Mouse (Mus musculus): Measurements from ENCODE around the gene Hp1bp3. TPM values are rescaled to one million over a fixed set of nuclear protein-coding genes. Genes with fewer than 3 reads are reported as not detected.

The Hp1bp3 gene
- polyA plus RNA-seq, 1 experiment = 17.1 TPM

DNA sequence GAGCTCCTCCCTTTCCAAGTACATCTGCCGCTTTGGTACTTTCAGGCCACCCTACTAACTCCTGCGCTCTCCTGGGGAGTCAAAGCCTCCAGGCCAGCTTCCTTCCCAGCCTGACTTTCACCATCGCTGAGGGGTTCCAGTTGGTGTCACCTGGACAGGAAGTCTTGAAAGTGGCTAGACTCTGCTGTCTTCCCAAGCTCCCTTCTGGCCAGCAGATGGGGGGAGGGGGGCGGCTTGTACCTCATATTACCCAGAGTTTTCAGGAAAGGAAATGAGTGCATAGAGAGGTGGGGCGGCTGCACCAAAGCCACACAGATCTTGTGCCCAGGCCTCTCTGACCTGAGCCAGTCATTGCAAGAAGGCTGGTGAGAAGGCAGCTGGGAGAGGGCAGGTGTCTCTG, 36.1 kb downstream of the Hp1bp3 start:
- no peaks in the 10 kb centered on the region for H3K27me3 ChIP-seq (ENCODE audit: control insufficient read depth, insufficient read depth, low read length)
- no peaks in the 10 kb centered on the region for H3K36me3 ChIP-seq (ENCODE audit: control insufficient read depth, insufficient read depth, low read length)
- peaks cover 28% of the 10 kb centered on the region for H3K4me1 ChIP-seq (ENCODE audit: control insufficient read depth, insufficient read depth, low read length)
- no peak overlapping the region for H3K4me3 ChIP-seq (ENCODE audit: control insufficient read depth, low read depth, low read length)
- TF ChIP-seq CTCF (IDR thresholded peaks at IDR 0.05; ENCODE audit: control insufficient read depth, insufficient read depth, insufficient replicate concordance, low read depth, low read length) = no peak
- TF ChIP-seq POLR2A (IDR thresholded peaks at IDR 0.05; ENCODE audit: control insufficient read depth, low read depth, low read length) = no peak
- H3K27ac ChIP-seq (ENCODE audit: control insufficient read depth, insufficient read depth, low read depth, low read length) = no peak overlapping the region

GRCm38 (mm10) chr4:138257116-138257687, 41.1 kb downstream of the Hp1bp3 start:
- H3K27me3 ChIP-seq (ENCODE audit: control insufficient read depth, insufficient read depth, low read length) = no peaks in the 10 kb centered on the region

DNA sequence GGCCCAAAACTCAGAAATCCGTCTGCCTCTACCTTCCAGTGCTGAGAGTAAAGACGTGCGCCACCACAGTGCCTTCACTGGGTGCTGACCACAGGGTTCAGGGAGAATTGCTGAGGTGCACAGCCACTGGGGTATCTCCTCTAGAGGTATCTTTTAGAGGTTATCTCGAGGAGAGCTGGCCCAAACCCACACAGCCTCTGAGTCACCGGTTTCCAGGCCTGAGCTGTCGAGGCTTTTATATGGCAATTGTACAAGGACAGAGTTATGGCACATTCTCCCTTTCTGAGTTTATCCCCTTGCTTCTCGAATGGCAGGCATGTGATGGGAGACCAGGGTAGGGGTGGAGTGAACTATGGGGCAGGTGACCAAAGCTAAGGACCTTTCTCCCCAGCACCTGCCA, 42.6 kb downstream of the Hp1bp3 start:
- TF ChIP-seq CTCF (IDR thresholded peaks at IDR 0.05; ENCODE audit: control insufficient read depth, insufficient read depth, insufficient replicate concordance, low read depth, low read length) (no peak), POLR2A (IDR thresholded peaks at IDR 0.05; ENCODE audit: control insufficient read depth, low read depth, low read length) (no peak)
- Histone ChIP-seq H3K4me3 (ENCODE audit: control insufficient read depth, low read depth, low read length) (no peak overlapping the region), H3K27me3 (ENCODE audit: control insufficient read depth, insufficient read depth, low read length) (no peaks in the 10 kb centered on the region), H3K4me1 (ENCODE audit: control insufficient read depth, insufficient read depth, low read length) (peaks cover 9% of the 10 kb centered on the region), H3K27ac (ENCODE audit: control insufficient read depth, insufficient read depth, low read depth, low read length) (no peak overlapping the region), H3K36me3 (ENCODE audit: control insufficient read depth, insufficient read depth, low read length) (no peaks in the 10 kb centered on the region)

More at GRCm38 (mm10) chr4:138257116-138257687, 41.1 kb downstream of the Hp1bp3 start:
- Histone ChIP-seq H3K27ac (ENCODE audit: control insufficient read depth, insufficient read depth, low read depth, low read length) (no peak overlapping the region), H3K4me3 (ENCODE audit: control insufficient read depth, low read depth, low read length) (no peak overlapping the region), H3K36me3 (ENCODE audit: control insufficient read depth, insufficient read depth, low read length) (no peaks in the 10 kb centered on the region), H3K4me1 (ENCODE audit: control insufficient read depth, insufficient read depth, low read length) (peaks cover 7% of the 10 kb centered on the region)
- TF ChIP-seq CTCF (IDR thresholded peaks at IDR 0.05; ENCODE audit: control insufficient read depth, insufficient read depth, insufficient replicate concordance, low read depth, low read length) = no peak
- TF ChIP-seq POLR2A (IDR thresholded peaks at IDR 0.05; ENCODE audit: control insufficient read depth, low read depth, low read length) = no peak

GRCm38 (mm10) chr4:138259482-138259881, 43.4 kb downstream of the Hp1bp3 start:
- H3K27ac ChIP-seq (ENCODE audit: control insufficient read depth, insufficient read depth, low read depth, low read length) = no peak overlapping the region
- H3K4me3 ChIP-seq (ENCODE audit: control insufficient read depth, low read depth, low read length) = no peak overlapping the region
- TF ChIP-seq CTCF (IDR thresholded peaks at IDR 0.05; ENCODE audit: control insufficient read depth, insufficient read depth, insufficient replicate concordance, low read depth, low read length) (no peak), POLR2A (IDR thresholded peaks at IDR 0.05; ENCODE audit: control insufficient read depth, low read depth, low read length) (no peak)
- H3K4me1 ChIP-seq (ENCODE audit: control insufficient read depth, insufficient read depth, low read length) = peaks cover 9% of the 10 kb centered on the region
- no peaks in the 10 kb centered on the region for H3K27me3 ChIP-seq (ENCODE audit: control insufficient read depth, insufficient read depth, low read length)
- no peaks in the 10 kb centered on the region for H3K36me3 ChIP-seq (ENCODE audit: control insufficient read depth, insufficient read depth, low read length)

- Histone ChIP-seq H3K4me3 (ENCODE audit: control insufficient read depth, low read depth, low read length) (peak overlapping the region; percentile 96), H3K36me3 (ENCODE audit: control insufficient read depth, insufficient read depth, low read length) (no peaks in the 10 kb centered on the region), H3K27me3 (ENCODE audit: control insufficient read depth, insufficient read depth, low read length) (no peaks in the 10 kb centered on the region), H3K27ac (ENCODE audit: control insufficient read depth, insufficient read depth, low read depth, low read length) (peak overlapping the region; percentile 63; the same call in 1 of the 2 replicates), H3K4me1 (ENCODE audit: control insufficient read depth, insufficient read depth, low read length) (peaks cover 9% of the 10 kb centered on the region)
- TF ChIP-seq CTCF (IDR thresholded peaks at IDR 0.05; ENCODE audit: control insufficient read depth, insufficient read depth, insufficient replicate concordance, low read depth, low read length) = 0 out of 2 replicates have a peak, but pooled peaks have one; percentile 4
- peak; percentile 74; the same call in 1 of the 2 replicates for TF ChIP-seq POLR2A (IDR thresholded peaks at IDR 0.05; ENCODE audit: control insufficient read depth, low read depth, low read length)
Measured at GRCm38 (mm10) chr4:138261843-138262681, 46.0 kb downstream of the Hp1bp3 start.

DNA sequence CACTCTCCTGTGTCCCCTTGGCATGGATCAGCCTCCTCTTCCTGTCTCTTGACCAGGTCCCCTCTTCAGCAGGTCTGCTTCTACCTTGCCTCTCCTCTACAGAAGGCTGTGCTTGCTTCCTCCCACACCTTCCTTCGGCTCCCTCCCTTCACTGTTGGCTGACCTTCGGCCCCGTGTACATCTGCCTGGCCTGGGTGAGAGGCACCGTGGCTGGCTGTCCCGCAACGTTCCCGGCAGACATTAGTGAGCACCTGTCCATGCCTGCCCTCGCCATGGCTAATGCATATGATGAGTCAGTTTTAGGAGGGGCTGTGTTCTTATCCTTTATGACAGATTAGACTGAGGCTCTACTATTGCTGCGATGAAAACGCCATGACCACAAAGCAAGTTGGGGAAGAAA, 51.8 kb downstream of the Hp1bp3 start:
- no peaks in the 10 kb centered on the region for H3K36me3 ChIP-seq (ENCODE audit: control insufficient read depth, insufficient read depth, low read length)
- H3K27me3 ChIP-seq (ENCODE audit: control insufficient read depth, insufficient read depth, low read length) = no peaks in the 10 kb centered on the region
- H3K27ac ChIP-seq (ENCODE audit: control insufficient read depth, insufficient read depth, low read depth, low read length) = no peak overlapping the region
- TF ChIP-seq POLR2A (IDR thresholded peaks at IDR 0.05; ENCODE audit: control insufficient read depth, low read depth, low read length) (no peak), CTCF (IDR thresholded peaks at IDR 0.05; ENCODE audit: control insufficient read depth, insufficient read depth, insufficient replicate concordance, low read depth, low read length) (no peak)
- no peak overlapping the region; the same call in 1 of the 2 replicates for H3K4me3 ChIP-seq (ENCODE audit: control insufficient read depth, low read depth, low read length)
- peaks cover under 1% of the 10 kb centered on the region for H3K4me1 ChIP-seq (ENCODE audit: control insufficient read depth, insufficient read depth, low read length)

Data from testis, adult 2 months (tissue).